Mouse (Mus musculus): ENCODE data around the gene Galnt7. TPM values are rescaled to one million over a fixed set of nuclear protein-coding genes. Genes with fewer than 3 reads are reported as not detected.

Gene Galnt7
- polyA plus RNA-seq, 1 experiment from 2014 or later, result 10.1 TPM

DNA sequence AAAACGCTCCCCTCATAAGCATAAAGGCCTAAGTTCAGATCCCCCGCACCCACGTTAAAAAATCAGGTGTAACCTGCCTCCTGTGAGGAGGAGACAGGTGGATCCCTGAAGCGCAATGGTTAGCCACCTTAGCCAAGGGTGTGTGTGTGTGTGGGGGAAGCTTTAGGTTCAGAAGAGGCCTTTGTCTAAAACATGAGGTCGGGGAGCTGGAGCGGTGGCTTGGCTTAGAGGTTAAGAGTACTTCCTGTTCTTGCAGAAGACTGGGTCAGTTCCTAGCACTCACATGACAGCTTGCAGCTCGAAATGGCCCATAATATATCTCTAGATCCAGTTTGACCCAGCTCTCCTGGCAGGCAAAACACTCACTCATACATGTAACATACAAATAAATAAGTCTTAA, 60.2 kb downstream of the Galnt7 start:
- Histone ChIP-seq H3K27ac (replicated peaks) (no peak overlapping the region), H3K4me1 (no peaks in the 10 kb centered on the region), H3K36me3 (no peaks in the 10 kb centered on the region), H3K9me3 (no peaks in the 10 kb centered on the region), H3K27me3 (no peaks in the 10 kb centered on the region), H3K4me2 (replicated peaks) (no peak overlapping the region), H3K9ac (replicated peaks) (no peak overlapping the region), H3K4me3 (no peak overlapping the region)
- 87% methylated on average over 7 of the region's 7 CpGs for WGBS
- no peak for ATAC-seq (replicated peaks)

DNA sequence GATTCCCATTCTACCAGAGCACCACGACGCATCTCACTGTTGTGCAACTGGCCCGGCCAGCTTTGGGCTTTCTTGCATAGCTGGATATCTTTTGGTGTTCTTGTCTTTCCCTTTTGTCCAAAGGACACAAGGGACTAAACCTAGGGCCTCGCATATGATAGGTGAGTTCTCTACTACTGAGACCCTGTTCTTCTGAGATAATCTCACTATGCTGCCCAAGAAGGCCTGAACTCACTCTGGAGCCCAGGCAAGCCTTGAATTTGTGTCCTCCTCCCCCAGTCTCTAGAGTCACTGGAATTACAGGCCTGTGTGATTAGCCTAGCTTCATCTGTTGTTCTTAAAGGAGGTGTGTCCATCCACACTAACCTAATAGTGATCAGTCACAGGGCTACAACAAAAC, 61.2 kb downstream of the Galnt7 start:
- no peaks in the 10 kb centered on the region for H3K4me1 ChIP-seq

DNA sequence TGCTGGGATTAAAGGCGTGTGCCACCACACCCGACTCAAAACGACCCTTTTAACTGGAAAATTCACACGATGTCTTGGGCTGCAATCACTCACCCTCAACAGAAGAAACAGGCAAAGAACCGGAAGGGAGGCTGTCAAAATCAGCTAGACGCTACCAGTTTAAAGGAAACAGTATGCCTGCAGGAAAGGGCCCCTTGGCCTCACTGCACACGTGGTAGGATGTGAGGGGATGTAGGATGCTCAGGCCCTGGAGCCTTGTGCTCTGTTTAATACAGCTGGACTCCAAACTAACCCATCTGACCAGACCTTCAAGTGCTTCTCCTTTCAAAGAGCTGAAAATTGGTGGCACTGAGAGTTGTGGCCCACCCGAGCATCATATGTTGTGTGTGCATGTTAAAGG, 62.8 kb downstream of the Galnt7 start:
- no peak overlapping the region for H3K9ac ChIP-seq (replicated peaks)
- no peak overlapping the region for H3K4me2 ChIP-seq (replicated peaks)
- no peak overlapping the region for H3K27ac ChIP-seq (replicated peaks)
- H3K27me3 ChIP-seq, result no peaks in the 10 kb centered on the region
- WGBS, result 92% methylated on average over 8 of the region's 8 CpGs
- H3K4me1 ChIP-seq, result peaks cover 11% of the 10 kb centered on the region
- no peaks in the 10 kb centered on the region for H3K9me3 ChIP-seq
- H3K4me3 ChIP-seq, result no peak overlapping the region
- H3K36me3 ChIP-seq, result no peaks in the 10 kb centered on the region
- no peak for ATAC-seq (replicated peaks)

More for the DNA sequence above, 61.2 kb downstream of the Galnt7 start:
- WGBS, result 93% methylated on average over 4 of the region's 4 CpGs
- Histone ChIP-seq H3K27ac (replicated peaks) (no peak overlapping the region), H3K4me3 (no peak overlapping the region), H3K4me2 (replicated peaks) (no peak overlapping the region), H3K9me3 (no peaks in the 10 kb centered on the region), H3K27me3 (no peaks in the 10 kb centered on the region), H3K9ac (replicated peaks) (no peak overlapping the region), H3K36me3 (no peaks in the 10 kb centered on the region)
- ATAC-seq (replicated peaks), result no peak

DNA sequence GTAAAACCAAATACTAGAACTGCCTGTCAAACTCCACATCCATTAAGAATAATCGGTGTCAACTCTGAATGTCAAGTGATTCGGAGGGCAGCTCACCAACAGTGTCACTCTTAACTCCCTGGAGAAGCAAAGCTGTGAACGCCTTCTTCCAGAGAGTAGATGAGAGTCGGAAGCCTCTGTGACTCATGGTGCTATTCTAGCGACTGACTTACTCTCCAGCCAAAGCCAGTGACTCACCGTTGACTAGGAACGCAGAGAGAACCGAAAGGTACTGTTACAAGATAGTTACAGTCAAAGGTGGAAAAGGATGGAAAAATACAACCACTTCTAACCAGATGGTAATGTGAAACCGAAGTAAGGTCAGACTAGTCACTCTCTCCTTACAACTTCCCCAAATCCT, 63.7 kb downstream of the Galnt7 start:
- Histone ChIP-seq H3K27me3 (no peaks in the 10 kb centered on the region), H3K4me3 (no peak overlapping the region), H3K9ac (replicated peaks) (no peak overlapping the region), H3K27ac (replicated peaks) (no peak overlapping the region), H3K36me3 (no peaks in the 10 kb centered on the region), H3K9me3 (no peaks in the 10 kb centered on the region), H3K4me2 (replicated peaks) (no peak overlapping the region), H3K4me1 (peaks cover 19% of the 10 kb centered on the region)
- no peak for ATAC-seq (replicated peaks)
- 94% methylated on average over 9 of the region's 9 CpGs for WGBS

DNA sequence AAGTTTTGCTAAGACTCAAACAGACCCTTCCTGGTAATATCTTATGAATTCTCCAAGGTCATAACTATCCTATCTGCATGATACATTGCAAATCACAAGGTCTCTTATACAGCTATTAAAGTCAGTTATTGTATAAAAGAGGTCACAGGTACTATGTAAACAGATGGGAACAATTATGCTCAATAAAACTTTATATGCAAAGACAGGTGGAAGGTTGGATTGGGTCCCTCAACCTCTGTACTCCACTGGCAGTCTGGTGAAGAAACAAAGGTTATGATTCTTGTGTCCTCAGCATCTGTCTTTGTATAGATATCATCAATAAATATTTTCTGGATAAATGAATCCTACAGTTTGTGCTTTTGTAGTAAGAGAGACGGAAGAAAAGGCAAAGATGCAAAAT, 64.2 kb downstream of the Galnt7 start:
- Histone ChIP-seq H3K27ac (replicated peaks) (no peak overlapping the region), H3K36me3 (no peaks in the 10 kb centered on the region), H3K4me1 (peaks cover 25% of the 10 kb centered on the region), H3K27me3 (no peaks in the 10 kb centered on the region), H3K4me2 (replicated peaks) (no peak overlapping the region), H3K9me3 (no peaks in the 10 kb centered on the region), H3K4me3 (no peak overlapping the region), H3K9ac (replicated peaks) (no peak overlapping the region)
- no peak for ATAC-seq (replicated peaks)
- WGBS, result 98% methylated on average over 1 of the region's 1 CpGs

DNA sequence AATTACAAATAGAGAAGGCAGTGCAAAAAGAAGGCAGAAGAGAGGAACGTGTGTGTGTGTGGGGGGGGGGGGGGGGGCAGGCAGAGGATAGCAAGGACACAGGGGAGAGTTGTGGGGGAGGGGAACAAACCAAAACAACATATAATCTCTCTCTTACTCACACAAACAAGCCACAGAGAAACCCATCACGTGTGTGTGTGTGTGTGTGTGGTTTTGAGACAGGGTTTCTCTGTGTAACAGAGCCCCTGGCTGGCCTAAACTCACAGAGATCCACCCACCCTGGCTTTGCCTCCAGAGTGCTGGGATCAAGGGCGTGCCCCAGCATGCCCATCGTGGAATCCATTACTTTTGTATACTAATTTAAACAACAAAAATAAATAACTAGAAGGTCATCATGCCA, 66.2 kb downstream of the Galnt7 start:
- no peaks in the 10 kb centered on the region for H3K9me3 ChIP-seq
- H3K9ac ChIP-seq (replicated peaks), result no peak overlapping the region
- ATAC-seq (replicated peaks), result no peak
- WGBS, result 48% methylated on average over 4 of the region's 4 CpGs
- H3K36me3 ChIP-seq, result no peaks in the 10 kb centered on the region
- no peak overlapping the region for H3K4me3 ChIP-seq
- no peak overlapping the region for H3K4me2 ChIP-seq (replicated peaks)
- no peak overlapping the region for H3K27ac ChIP-seq (replicated peaks)
- H3K4me1 ChIP-seq, result peaks cover 25% of the 10 kb centered on the region
- no peaks in the 10 kb centered on the region for H3K27me3 ChIP-seq

DNA sequence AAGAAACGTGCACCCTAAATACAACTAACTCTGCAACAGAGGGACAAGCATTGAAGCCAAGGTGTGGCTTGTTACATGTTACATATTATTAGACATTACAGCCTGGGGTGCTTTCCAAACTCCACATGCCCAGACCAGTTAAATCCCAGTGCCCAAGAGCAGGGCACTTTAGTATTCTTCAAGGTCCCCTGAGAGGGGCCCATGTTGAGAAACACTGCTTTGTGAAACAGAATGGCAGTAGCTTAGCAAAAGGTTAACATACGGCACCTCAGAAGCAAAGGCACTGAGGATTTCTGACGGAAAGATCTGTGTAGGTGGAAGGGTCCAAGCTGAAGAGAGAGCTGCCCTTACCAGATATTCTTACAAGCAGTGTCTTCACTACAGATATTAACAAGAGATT, 67.0 kb downstream of the Galnt7 start:
- no peak overlapping the region for H3K4me3 ChIP-seq
- no peak overlapping the region for H3K9ac ChIP-seq (replicated peaks)
- H3K4me1 ChIP-seq, result peaks cover 25% of the 10 kb centered on the region
- no peaks in the 10 kb centered on the region for H3K36me3 ChIP-seq
- no peak overlapping the region for H3K4me2 ChIP-seq (replicated peaks)
- no peak overlapping the region for H3K27ac ChIP-seq (replicated peaks)
- no peaks in the 10 kb centered on the region for H3K9me3 ChIP-seq
- no peaks in the 10 kb centered on the region for H3K27me3 ChIP-seq
- 25% methylated on average over 3 of the region's 3 CpGs for WGBS
- no peak for ATAC-seq (replicated peaks)

DNA sequence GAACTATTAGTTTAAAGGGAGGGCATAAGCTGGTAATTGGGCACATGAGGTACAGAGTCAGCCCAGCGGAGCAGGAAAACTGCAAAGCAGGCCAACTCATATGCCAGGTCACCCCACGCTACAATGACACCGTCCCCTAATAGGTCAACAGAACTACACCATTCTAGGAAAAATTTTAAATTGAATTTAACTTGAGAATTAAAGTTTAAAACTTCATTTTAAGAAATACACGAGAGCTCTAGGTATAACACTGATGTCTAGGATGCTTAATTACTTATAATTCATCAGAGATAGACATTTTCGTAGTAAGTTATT, 67.7 kb downstream of the Galnt7 start:
- H3K27ac ChIP-seq (replicated peaks), result peak overlapping the region; percentile 59
- H3K4me1 ChIP-seq, result peaks cover 25% of the 10 kb centered on the region
- H3K4me2 ChIP-seq (replicated peaks), result no peak overlapping the region
- ATAC-seq (replicated peaks), result peak; percentile 57; the same call in 1 of the 2 replicates
- no peaks in the 10 kb centered on the region for H3K27me3 ChIP-seq
- no peak overlapping the region for H3K9ac ChIP-seq (replicated peaks)
- no peaks in the 10 kb centered on the region for H3K36me3 ChIP-seq
- no peak overlapping the region for H3K4me3 ChIP-seq
- H3K9me3 ChIP-seq, result no peaks in the 10 kb centered on the region
- WGBS, result 68% methylated on average over 5 of the region's 5 CpGs

DNA sequence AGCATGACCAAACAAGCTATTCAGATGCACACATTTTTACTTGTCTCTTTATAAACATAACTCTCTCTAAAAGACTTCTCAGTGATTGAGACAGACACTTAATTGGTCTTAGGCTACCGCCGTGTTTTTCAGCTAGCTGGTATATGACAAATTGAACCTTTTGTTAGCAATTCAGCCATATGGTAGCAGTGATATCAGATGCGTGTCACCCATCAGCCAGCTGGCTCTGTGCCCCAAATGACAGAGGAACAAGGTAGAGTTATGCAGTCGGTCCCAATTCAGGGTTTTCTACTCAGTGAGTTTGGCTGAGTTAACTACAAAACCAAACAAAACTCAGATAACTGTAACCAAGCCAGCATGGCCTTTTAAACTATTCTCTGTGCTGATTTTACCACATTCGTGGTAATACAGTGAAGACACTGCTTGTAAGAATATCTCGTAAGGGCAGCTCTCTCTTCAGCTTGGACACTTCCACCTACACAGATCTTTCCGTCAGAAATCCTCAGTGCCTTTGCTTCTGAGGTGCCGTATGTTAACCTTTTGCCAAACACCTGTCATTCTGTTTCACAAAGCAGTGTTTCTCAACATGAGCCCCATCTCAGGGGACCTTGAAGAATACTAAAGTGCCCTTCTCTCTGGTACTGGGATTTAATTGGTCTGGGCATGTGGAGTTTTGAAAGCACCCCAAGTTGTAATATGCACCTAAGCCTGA, 68.3 kb downstream of the Galnt7 start:
- Histone ChIP-seq H3K27ac (replicated peaks) (peak overlapping the region; percentile 59), H3K36me3 (no peaks in the 10 kb centered on the region), H3K9ac (replicated peaks) (no peak overlapping the region), H3K4me2 (replicated peaks) (no peak overlapping the region), H3K4me1 (peaks cover 29% of the 10 kb centered on the region), H3K4me3 (no peak overlapping the region), H3K9me3 (no peaks in the 10 kb centered on the region), H3K27me3 (no peaks in the 10 kb centered on the region)
- ATAC-seq (replicated peaks), result peak; percentile 90
- 33% methylated on average over 8 of the region's 8 CpGs for WGBS

DNA sequence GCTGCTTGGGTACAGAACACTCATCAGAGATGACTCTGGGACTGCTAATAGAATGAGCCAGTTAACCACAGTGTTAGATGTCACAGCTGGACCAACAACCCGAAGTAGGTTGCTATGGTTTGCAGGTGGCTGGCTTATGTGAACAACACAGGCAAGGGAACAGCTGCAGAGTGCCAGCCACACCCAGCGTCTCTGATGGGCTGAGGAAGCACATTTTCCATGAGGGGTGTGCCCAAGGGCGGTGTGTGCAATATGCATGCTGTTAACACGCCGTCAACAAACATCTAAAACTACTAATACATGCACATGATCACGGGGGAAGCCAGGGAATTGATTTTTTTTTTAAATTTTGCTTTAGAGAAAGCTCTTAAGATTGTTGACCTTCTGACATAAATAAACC, 73.0 kb downstream of the Galnt7 start:
- 65% methylated on average over 6 of the region's 6 CpGs for WGBS
- Histone ChIP-seq H3K4me2 (replicated peaks) (no peak overlapping the region), H3K9me3 (no peaks in the 10 kb centered on the region), H3K4me3 (no peak overlapping the region), H3K4me1 (peaks cover 17% of the 10 kb centered on the region), H3K9ac (replicated peaks) (no peak overlapping the region), H3K27me3 (no peaks in the 10 kb centered on the region), H3K27ac (replicated peaks) (no peak overlapping the region), H3K36me3 (no peaks in the 10 kb centered on the region)
- no peak for ATAC-seq (replicated peaks)

DNA sequence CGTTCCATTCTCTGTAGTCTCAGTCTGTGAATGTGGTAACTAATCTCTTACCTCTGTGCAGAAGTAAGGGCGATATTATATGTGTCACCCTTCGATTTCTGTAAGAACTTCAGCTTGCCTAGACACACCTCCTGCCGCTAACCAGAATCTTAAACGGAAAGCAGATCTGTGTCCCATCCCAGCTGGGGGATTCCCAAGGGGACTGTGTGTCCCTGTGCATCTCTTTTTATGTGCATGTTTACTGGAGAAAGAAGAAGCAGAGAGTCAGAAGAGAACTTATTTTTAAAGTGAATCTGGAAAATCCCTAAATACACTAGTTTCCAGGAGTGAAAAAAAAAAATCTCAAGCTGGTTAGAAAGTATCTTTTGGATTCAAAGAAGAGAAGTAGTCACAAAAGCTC, 75.5 kb downstream of the Galnt7 start:
- Histone ChIP-seq H3K9ac (replicated peaks) (no peak overlapping the region), H3K36me3 (no peaks in the 10 kb centered on the region), H3K27ac (replicated peaks) (no peak overlapping the region), H3K4me3 (no peak overlapping the region), H3K4me2 (replicated peaks) (no peak overlapping the region), H3K4me1 (peaks cover 9% of the 10 kb centered on the region; the same call in 1 of the 2 replicates), H3K9me3 (no peaks in the 10 kb centered on the region), H3K27me3 (no peaks in the 10 kb centered on the region)
- 82% methylated on average over 5 of the region's 5 CpGs for WGBS
- ATAC-seq (replicated peaks), result no peak

DNA sequence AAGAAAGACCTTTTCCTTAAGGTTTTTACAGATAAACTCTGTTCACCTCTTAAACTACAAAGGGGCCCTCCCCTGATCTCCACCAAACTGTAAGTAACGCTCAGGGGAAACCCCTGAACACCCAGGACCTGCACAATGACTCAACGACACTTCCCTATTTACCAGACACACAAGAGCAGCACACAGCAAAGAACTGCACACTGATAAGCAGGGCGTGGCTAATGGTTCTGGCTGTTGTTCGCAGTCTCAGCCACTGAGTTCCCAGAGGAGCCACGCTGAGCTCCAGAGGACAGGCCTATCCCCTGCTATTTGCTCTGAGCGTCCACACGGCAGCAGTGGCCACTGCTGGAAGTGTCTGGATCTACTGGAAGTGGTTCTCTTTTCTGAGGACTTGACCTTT, 76.6 kb downstream of the Galnt7 start:
- Histone ChIP-seq H3K4me3 (no peak overlapping the region), H3K4me1 (peaks cover 9% of the 10 kb centered on the region; the same call in 1 of the 2 replicates), H3K4me2 (replicated peaks) (no peak overlapping the region), H3K9me3 (no peaks in the 10 kb centered on the region), H3K9ac (replicated peaks) (no peak overlapping the region), H3K27me3 (no peaks in the 10 kb centered on the region), H3K36me3 (no peaks in the 10 kb centered on the region), H3K27ac (replicated peaks) (no peak overlapping the region)
- 27% methylated on average over 7 of the region's 7 CpGs for WGBS
- peak; percentile 62; the same call in 1 of the 2 replicates for ATAC-seq (replicated peaks)

DNA sequence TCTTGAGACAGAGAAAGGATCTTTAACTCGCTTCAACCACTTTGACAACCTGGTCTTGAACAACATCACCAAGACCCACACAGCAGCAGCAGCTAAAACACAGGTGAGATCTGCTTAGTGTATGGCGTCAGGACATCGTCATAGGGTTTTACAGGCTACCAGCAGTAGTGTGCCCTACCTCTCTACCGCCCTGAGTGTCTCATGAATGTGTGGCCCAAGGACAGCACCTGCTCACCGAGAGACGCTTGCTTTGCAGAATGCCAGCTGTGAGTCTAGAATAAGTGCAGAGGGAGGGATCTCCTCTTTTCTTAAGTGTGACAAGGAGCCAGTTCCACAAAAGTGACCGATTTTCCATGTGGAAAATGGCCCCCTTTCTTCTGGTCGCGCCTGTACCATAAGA, 77.5 kb downstream of the Galnt7 start:
- H3K4me1 ChIP-seq, result peaks cover 9% of the 10 kb centered on the region; the same call in 1 of the 2 replicates
- ATAC-seq (replicated peaks), result no peak
- H3K4me3 ChIP-seq, result no peak overlapping the region
- H3K36me3 ChIP-seq, result no peaks in the 10 kb centered on the region
- no peak overlapping the region for H3K4me2 ChIP-seq (replicated peaks)
- H3K9me3 ChIP-seq, result no peaks in the 10 kb centered on the region
- 87% methylated on average over 9 of the region's 9 CpGs for WGBS
- H3K9ac ChIP-seq (replicated peaks), result no peak overlapping the region
- H3K27me3 ChIP-seq, result no peaks in the 10 kb centered on the region
- H3K27ac ChIP-seq (replicated peaks), result no peak overlapping the region

Measured in forebrain, embryonic 15.5 days (tissue).